Mouse (Mus musculus) erythroid progenitor cell, adult 5-6 weeks (primary cell): Measurements from ENCODE around the gene Chn2. TPM values are rescaled to one million over a fixed set of nuclear protein-coding genes. Genes with fewer than 3 reads are reported as not detected.

Experiments used
- ATAC-seq: replicated peaks from 2 replicates; pipeline ENCODE4 v1.8.0; 2016; ENCODE audit warnings: moderate number of reproducible peaks, mild to moderate bottlenecking, moderate TSS enrichment, inconsistent platforms; ENCODE audit not compliant: poor library complexity, low FRiP score, severe bottlenecking
- total RNA-seq, 2 experiments: library from RNA; stranded (forward) in 1 of 2; stranded (reverse) in 1 of 2; fragments of 150-400 nt in 1 of 2; fragments of 186-747, 209-891 nt in 1 of 2; gene quantifications; 2 replicates each; pipeline versions ENCODE4 v1.2.3 to v1.2.4; 2015 to 2017; ENCODE audit warnings: low replicate concordance in 2 of 2

Gene Chn2
- total RNA-seq, 2 experiments from 2014 or later = 4.8 to 6.7 TPM

DNA sequence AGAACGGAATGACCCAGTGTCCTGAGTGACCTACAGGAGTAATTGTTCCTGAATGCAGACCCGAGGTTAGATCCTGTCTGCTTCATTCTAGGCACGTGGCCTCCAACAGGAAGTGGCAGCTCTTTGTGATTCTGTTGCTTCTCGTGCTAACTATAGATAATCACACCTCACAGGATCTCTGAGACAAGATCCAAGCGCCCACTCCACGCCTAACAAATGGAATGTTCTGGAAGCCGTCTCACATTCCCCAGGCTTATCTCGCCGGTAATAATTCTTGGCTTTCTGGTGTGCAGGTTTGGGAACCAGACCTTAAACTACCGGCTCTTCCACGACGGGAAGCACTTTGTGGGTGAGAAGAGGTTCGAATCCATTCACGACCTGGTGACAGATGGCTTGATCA lies 180.8 kb downstream of the Chn2 start:
- ATAC-seq = no peak

DNA sequence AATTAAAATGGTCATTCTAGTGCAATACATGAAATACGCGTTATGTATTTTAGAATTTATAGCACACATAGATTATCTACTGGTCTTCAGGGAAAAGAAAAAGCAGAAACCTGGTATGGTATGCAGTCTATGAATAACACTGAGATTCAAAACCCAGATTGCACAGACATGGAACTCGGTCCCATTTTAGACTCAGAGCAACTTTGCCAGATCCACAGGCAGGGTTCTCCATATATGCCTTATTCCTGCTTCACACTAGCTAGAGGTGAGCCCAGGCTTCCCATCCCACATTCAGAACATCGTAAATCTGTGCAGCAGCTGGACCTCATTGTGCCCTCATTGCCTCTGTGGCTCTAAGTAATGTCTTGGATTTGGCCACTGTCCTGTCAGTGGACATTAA lies 184.2 kb downstream of the Chn2 start:
- ATAC-seq = no peak

DNA sequence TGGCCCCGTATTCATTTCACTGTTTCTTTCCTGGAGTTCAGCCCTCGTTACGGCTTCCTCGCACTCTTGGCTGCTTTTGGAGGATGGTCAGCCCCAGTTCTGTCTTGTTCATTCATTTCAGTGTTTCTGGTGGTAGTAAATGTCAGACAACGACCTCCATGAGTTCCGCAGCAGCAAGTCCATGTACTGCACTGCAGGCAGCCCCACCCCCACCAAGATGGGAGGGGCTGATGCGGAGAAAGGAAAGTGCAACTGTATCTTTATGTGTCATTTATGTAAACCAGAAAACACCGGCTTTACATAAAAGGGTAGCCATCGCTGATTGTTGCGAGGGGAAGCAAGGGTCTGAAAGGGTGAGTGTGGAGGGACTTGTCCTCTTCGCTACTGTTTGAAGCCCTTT lies 185.0 kb downstream of the Chn2 start:
- ATAC-seq = no peak

DNA sequence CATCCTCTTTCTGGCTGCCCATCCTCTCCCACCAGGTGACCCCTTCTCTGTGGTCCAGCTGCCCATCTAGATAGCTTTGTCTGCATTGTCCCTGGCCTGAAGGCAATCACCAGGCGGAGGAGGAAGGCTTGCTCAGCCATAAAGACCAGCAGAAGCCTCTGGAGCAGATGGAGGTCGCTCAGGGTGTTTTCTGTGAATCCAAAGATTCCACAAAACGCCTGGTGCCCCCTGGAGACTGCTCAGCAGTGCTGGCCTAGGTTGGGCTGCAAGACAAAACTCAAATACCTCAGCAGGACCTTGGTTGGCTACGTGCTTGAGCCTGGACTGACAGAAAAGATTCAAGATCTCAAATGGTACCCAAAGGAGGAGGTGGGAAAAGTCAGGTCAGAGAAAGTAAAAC lies 186.0 kb downstream of the Chn2 start:
- ATAC-seq = no peak

DNA sequence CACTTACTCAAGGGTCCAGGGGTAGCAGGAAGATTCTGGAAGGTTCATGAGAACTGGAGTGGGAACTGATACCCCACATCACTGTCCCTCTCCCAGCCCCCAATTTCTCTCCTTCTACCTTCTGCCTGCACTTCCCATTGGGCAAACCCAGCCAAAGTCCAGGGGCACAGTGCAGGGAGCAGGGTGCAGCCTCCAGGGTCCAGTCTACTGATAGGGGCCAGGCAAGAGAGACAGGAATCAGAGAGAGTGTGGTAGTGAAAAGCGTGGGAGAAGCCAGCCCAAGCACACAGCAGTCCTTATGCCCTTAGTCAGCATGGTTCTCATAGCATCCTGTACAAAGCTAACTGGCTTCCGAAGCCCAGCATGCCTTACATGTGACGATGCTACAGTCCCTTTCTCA lies 187.7 kb downstream of the Chn2 start:
- no peak for ATAC-seq

DNA sequence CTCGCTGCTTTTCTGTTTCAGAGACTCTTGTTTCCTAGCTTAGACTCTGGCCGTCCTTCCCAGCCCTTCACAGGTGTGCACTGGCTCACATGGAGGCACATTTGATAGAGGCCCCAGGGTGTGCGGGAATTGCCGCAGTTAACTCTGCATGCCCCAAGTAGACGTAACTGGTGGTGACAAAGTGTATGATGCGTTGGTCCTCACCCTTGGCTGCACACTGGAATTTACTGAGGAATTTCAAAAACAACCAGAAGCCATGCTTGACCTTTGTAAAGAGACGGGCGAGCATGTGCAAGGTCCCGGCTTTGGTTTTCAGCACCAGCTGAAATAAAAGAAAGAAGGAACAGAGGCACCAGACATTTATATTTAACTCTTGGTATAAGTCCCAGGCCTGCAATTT lies 189.1 kb downstream of the Chn2 start:
- ATAC-seq = no peak

DNA sequence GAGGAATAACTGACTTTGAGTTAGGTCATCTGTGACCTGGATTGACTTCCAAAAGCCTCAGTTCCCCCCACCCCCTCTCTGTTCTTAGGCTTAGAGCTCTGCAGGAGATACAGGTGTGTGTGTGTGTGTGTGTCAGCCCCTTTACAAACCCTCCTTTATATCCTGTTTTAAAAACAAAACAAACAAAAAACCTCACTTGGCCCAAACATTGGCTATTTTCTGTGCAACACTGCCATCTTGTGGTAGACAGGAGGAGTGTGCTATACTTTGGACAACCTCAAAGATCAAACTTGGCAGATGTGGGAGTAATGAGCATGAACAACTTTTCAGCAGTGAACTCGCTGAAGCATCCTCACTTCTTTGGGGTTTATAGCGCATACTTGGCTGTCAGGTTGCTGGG lies 189.5 kb downstream of the Chn2 start:
- ATAC-seq = no peak

DNA sequence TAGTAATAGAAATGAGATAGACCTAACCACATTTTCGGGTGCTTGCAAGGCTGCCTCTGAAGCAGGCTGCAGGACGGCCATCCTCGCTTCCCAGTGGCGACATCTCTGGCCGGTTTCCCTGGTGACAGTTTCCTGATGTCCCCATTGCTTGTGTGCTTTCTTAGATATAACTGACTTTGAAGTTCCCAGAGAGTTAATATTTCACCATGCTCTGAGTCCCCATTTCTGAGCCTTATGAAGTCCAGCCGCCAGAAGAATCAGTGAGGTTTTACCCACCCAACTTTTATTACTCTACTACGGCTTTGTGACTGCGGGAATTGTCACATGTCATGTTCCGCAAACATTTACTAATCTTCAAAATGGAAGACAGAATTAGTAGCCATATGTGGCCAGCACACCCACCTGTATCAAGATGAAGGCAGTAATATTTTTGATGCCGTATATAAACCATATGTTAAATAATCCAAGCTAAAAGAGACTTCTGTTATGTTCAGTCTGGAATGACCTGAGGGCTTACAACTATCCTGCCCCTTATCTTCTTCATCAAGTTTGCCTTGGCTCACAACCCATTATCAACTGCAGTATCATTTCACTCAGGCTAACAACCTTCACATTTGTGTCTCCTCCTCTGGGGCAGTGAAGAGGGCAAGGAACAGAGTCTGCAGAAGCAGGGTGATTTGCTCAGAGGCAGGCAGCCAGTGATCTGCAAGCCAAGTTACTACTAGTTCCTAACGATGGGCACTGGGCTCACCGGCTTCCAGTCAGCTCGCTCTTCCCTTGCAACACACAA lies 192.6 kb downstream of the Chn2 start:
- no peak for ATAC-seq

DNA sequence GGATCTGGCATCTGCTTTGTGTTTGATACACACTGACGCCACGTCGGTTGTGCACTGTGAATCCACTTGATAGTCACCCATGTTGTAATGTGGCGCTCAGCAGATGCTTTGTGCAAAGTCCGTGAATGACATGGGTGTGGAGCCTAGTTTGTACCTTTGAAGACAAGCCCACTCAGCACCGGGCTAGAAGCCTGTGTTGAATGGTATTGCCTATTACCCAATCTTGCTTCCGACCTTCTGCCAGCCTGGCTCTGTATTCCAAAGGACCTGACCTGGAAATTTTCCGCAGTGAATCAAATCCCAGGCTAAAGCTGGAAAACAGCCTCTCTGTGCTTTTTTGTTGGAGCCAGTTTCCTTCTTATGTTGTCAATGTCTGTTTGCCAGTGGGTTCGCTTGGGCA lies 197.1 kb downstream of the Chn2 start:
- no peak for ATAC-seq

DNA sequence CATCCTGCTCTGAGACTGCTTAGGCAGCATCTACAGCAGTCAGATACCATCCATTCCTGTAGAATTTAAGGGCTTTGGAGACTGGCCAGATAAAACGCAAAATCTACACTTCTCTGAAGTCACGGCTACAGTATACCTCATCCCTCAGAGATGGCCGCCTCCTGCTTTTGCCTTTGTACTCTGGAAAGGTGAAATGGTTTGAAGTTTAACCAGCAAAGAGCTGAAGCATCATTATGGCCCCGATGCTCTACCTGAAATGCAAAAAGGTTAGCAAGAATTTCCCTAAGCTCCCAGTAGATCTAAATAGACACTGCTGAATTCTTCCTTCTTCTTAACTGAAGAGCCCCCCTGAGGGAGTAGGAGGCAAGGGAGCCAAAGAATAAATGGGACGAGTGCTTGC lies 202.4 kb downstream of the Chn2 start:
- no peak for ATAC-seq

DNA sequence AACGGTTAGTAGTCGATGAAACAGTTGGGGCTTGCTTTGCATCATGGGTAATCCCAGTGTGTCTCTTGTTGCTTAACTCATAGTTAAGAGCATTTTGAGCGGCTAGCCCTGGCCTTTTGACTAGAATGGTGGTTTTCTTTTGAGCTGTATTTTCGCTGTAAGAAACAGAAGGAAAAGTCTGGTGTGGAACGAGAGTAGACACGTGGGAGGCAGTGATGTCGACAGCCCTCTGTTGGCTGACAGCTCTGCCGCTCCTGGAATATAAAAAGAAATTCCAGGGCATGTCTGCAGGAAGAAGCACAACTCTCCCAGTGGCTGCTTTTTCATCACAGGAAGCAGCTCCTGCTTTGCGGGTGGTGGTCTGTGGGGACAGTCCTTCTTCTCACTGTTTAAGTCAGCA lies 202.9 kb downstream of the Chn2 start:
- ATAC-seq = no peak

DNA sequence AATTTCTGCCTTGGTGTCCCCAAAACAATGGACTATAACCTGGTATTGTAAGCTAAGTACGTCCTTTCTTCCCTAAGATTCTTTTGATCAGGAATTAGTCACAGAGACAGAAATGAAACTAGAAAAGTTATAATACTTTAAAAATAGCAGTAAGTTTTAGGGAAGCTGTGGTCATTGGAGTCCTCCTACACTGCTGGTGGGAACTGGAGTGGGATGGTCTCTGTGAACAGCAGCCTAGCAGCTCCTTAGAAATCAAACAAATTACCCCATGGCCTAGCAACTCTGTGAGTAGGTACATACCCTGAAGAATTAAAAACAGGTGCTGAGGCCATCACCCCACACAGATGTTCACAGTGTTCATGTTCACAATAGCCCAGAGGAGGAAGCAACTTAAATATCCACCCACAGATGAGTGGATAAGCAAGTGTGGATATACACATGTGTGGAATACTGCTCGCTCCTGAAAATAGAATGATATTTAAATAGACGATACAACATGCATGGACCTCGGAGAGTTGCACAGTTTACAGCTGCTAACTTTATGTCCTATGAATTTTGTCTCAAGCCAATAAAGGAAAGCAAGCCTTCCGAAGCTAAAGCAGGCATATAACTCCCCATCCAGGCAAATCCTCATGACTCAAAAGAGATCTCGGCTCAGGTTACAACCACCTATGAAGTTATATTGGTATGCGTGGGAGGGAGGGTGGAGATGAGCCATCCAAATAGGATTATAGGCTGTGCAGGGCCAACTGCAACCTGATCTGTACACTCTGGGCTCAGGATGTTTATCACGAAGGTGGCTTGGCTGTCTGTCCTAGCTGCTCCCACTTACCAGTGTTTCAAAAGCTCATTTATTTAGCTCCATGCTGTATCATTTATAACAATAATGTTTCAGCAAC lies 209.2 kb downstream of the Chn2 start:
- no peak for ATAC-seq

DNA sequence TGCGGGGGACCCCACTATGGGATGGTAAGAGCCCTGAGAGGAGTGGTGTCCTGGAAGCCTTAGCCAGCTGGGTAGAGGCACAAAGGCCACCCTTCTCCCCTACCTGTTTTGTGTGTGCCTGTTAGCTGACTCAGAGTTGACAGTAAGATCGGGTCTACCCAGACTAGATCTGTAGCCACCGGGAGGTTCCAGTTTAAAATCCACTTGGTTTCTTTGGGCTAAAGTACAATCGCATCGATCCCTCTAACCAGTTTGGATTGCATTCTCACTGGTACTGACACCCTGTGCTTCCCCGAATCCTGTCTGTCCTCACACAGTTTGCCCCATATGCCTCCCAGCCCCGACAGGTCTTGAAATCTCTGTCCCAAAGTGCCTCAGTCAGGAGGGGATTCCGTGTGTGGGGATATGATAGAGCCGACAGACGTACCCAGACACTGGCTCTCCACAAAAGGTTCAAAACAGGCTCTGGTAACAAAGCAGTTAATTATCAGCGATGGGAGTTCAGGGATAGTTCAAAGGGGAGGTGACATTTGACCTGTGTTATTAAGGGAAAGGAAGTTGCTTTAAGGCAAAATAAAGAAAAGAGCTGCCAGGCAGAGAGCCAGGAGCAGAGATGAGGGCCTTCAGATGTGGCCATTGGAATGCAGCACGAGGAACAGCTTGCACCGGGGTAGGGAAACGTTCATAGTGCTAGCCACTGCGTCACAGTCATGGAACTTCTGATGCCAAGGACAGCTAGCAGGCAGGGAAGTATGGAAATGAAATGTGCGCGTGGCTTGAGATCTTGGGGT lies 212.2 kb downstream of the Chn2 start:
- ATAC-seq = no peak

DNA sequence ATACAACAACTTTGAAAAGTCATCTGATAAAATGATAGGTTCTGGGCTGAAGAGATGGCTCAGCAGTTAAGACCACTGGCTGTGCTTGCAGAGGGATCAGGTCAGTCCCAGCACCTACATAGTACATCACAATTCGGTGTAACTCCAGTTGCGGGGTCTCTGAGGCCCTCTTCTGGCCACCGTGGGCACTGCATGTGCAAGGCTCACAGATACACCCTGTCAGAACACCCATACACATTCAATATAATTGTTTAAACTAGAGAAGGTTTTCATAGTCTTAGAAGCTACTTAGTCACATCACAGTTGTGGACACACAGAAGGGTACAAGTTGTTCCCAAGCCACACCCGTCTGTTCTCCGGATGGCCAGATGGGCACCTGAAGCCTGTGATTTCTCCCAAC lies 213.9 kb downstream of the Chn2 start:
- ATAC-seq = no peak

DNA sequence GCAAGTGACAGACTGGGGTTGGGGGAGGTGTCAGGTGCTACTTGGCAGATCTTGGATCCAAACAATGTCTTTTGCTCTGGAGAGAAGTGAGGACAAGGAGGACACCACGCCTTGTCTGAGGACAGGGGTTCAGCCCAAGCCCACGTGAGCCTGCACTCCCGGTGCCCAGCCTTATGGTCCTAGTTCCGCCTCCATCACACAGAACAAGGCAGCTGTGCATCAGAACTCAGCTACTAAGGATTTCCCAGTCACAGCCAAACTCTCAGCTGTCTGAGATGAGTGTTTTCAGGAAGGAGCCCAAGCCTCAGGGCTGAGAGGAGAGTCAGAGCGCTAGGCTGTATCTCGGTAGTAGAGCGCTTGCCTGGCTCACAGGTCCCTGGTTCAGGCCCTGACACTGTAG lies 214.5 kb downstream of the Chn2 start:
- ATAC-seq = no peak

DNA sequence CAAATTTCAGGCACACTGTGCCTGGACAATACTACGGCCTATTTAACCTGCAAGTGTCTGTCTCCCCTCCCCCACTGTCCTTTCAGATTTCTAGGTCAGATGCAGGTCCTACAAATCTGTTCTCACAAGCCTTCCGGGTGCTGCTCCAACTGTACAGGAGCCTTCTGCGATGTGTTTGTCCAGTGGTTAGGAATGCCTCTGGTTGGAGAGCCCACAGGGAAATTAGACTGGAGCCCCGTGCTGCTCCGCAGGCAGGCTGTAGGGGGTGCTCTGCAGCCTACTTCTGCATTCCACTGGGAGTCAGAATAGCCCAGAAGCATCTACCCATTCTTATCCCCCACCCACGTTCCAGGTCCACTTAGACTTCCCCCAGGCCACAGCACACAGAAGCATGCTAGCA lies 215.4 kb downstream of the Chn2 start:
- ATAC-seq = no peak

DNA sequence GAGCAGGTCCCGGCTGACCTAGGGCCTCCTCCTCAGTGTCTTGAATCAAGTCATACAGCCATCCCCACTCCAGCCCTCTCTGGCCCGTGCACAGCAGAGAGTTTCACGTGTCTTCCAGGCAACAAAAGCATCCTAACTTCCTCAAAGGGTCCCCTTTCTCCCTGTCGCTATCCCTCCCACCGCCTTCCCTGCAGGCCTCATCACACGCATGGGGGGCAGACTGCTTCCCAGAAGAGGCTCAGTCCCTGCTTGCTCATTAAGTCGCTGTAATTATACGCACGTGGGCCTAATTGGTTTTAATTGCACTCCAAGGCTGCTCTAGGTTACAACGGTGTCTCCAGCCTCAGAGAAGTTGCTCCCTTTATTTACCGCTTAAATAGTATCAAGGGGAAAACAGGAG lies 216.0 kb downstream of the Chn2 start:
- no peak for ATAC-seq

DNA sequence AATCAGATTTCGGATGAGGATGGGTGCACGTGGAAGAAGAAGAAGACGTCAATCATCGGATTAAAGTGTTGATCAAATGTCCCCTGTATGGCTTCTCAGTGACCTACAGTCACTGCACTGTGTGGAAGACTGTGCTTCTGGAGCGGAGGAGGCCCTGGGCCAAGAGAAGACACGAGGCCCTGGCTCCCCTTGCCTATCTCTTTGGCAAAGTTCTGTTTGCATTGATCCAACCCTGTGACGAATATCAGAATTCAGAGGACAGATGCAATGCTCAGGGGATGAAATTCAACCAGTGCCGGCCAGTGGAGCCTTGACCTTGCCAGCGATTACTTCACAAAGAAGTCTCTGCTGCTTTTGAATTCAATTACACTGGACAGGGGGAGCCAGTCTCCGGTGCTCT lies 217.0 kb downstream of the Chn2 start:
- no peak for ATAC-seq

DNA sequence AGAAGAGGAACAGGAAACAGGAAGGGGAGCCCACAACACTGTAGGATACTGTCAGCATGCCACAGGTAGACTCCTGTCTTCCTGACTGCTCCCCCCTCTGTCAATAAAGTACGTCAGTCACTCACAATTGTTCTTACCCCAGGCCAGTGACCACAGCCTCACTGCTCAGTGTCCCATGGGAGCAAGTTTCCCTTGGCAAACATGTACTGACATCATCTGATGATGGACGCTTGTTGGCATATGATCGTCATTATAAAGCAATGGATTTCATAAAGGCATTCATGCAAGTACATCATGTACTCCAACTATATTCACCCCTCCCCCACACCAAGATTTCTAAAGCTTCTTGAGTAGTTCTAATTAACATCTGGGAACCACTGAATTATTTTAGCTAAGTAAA lies 218.2 kb downstream of the Chn2 start:
- no peak for ATAC-seq

DNA sequence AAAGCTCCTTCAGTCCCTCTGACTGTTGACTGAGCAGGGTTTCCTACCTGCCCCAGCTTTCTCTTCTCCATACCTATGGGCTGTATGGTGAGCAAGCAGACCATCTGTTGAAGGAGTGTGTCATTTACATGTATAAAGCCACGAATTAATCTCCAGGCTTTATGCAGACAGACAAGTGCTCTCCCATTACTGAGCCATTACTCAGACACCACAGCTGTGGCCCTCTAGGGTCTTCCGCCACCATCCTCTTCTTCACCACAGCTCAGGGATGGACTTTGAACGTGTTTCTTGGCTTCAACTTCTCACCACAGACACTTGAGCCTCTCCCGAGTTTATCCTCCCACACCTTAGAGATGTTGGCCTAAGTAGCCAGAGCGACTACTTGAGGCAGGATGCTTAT lies 219.1 kb downstream of the Chn2 start:
- no peak for ATAC-seq

DNA sequence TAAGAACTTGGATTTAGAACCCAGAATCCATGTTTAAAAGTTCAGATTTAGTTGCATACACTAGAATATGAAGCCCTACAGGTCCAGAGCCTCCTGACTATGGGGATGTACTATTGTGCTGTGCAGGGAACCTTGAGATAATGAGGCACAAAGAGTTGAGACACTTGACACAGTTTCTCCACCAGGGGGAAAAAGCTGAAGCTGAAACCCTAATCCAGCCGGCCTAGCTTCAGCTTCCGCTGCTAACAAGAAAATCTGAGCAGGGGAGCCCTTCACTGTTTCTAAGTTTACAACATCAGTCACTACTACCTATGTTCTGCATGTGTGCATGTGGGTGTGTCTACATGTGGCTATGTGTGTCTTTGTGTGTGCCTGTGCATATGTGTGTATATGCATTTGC lies 223.4 kb downstream of the Chn2 start:
- no peak for ATAC-seq
